Mouse (Mus musculus): ENCODE measurements around the gene Fstl3. TPM values are rescaled to one million over a fixed set of nuclear protein-coding genes. Genes with fewer than 3 reads are reported as not detected.

Gene Fstl3
- polyA plus RNA-seq, 1 experiment from 2014 or later, result 0.63 TPM

- DNase-seq (peak; percentile 15), ATAC-seq (no peak)
- H3K9ac ChIP-seq (replicated peaks), result no peak overlapping the region
- H3K4me2 ChIP-seq (ENCODE audit: low read depth, low read length), result no peak overlapping the region
- TF ChIP-seq EP300 (IDR thresholded peaks at IDR 0.05; ENCODE audit: low read depth) (no peak), CTCF (IDR thresholded peaks at IDR 0.05; ENCODE audit: low read depth) (peak; percentile 47)
- peaks cover 6% of the 10 kb centered on the region; the same call in 1 of the 2 replicates for H3K27me3 ChIP-seq (ENCODE audit: insufficient read depth, low read length)
- no peak overlapping the region for H3K27ac ChIP-seq (ENCODE audit: low read depth)
- H3K4me1 ChIP-seq (ENCODE audit: insufficient read depth), result peaks cover 13% of the 10 kb centered on the region
- H3K9me3 ChIP-seq (ENCODE audit: low read length), result 0 out of 2 replicates have a peak, but pooled peaks cover 4% of the 10 kb centered on the region
- H3K4me3 ChIP-seq (ENCODE audit: low read depth, low read length), result no peak overlapping the region
- H3K36me3 ChIP-seq (replicated peaks; ENCODE audit: insufficient read depth, low read length), result no peaks in the 10 kb centered on the region
- 91% methylated on average over 3 of the region's 3 CpGs for WGBS (ENCODE audit: insufficient replicate concordance)
Observed at GRCm38 (mm10) chr10:79772320-79772719, 4.8 kb upstream of the Fstl3 start.

- no peak overlapping the region for H3K4me2 ChIP-seq (ENCODE audit: low read depth, low read length)
- TF ChIP-seq CTCF (IDR thresholded peaks at IDR 0.05; ENCODE audit: low read depth) (no peak), EP300 (IDR thresholded peaks at IDR 0.05; ENCODE audit: low read depth) (no peak)
- 67% methylated on average over 2 of the region's 2 CpGs for WGBS (ENCODE audit: insufficient replicate concordance)
- H3K36me3 ChIP-seq (replicated peaks; ENCODE audit: insufficient read depth, low read length), result no peaks in the 10 kb centered on the region
- no peak overlapping the region for H3K9ac ChIP-seq (replicated peaks)
- ATAC-seq, result peak; percentile 37
- no peak overlapping the region for H3K4me3 ChIP-seq (ENCODE audit: low read depth, low read length)
- peaks cover 14% of the 10 kb centered on the region for H3K27me3 ChIP-seq (ENCODE audit: insufficient read depth, low read length)
- 0 out of 2 replicates have a peak, but pooled peaks cover 4% of the 10 kb centered on the region for H3K9me3 ChIP-seq (ENCODE audit: low read length)
- DNase-seq, result peak; percentile 13
- no peak overlapping the region for H3K27ac ChIP-seq (ENCODE audit: low read depth)
- peaks cover 10% of the 10 kb centered on the region for H3K4me1 ChIP-seq (ENCODE audit: insufficient read depth)
Observed at GRCm38 (mm10) chr10:79773208-79773607, 3.9 kb upstream of the Fstl3 start.

- peak; percentile 15 for DNase-seq
- Histone ChIP-seq H3K4me3 (ENCODE audit: low read depth, low read length) (no peak overlapping the region), H3K27ac (ENCODE audit: low read depth) (no peak overlapping the region), H3K27me3 (ENCODE audit: insufficient read depth, low read length) (peaks cover 28% of the 10 kb centered on the region), H3K4me2 (ENCODE audit: low read depth, low read length) (no peak overlapping the region), H3K9me3 (ENCODE audit: low read length) (0 out of 2 replicates have a peak, but pooled peaks cover 4% of the 10 kb centered on the region), H3K4me1 (ENCODE audit: insufficient read depth) (peaks cover 7% of the 10 kb centered on the region), H3K36me3 (replicated peaks; ENCODE audit: insufficient read depth, low read length) (no peaks in the 10 kb centered on the region), H3K9ac (replicated peaks) (no peak overlapping the region)
- ATAC-seq, result no peak
- WGBS (ENCODE audit: insufficient replicate concordance), result 68% methylated on average over 5 of the region's 5 CpGs
- TF ChIP-seq CTCF (IDR thresholded peaks at IDR 0.05; ENCODE audit: low read depth) (peak; percentile 55), EP300 (IDR thresholded peaks at IDR 0.05; ENCODE audit: low read depth) (no peak)
Observed at GRCm38 (mm10) chr10:79774486-79775279, 2.4 kb upstream of the Fstl3 start.

GRCm38 (mm10) chr10:79778006-79778405, 934 bp downstream of the Fstl3 start:
- Histone ChIP-seq H3K36me3 (replicated peaks; ENCODE audit: insufficient read depth, low read length) (no peaks in the 10 kb centered on the region), H3K9me3 (ENCODE audit: low read length) (no peaks in the 10 kb centered on the region), H3K4me3 (ENCODE audit: low read depth, low read length) (no peak overlapping the region), H3K4me2 (ENCODE audit: low read depth, low read length) (peak overlapping the region; percentile 73), H3K27me3 (ENCODE audit: insufficient read depth, low read length) (peaks cover 37% of the 10 kb centered on the region), H3K27ac (ENCODE audit: low read depth) (no peak overlapping the region), H3K4me1 (ENCODE audit: insufficient read depth) (peaks cover 26% of the 10 kb centered on the region), H3K9ac (replicated peaks) (no peak overlapping the region)
- ATAC-seq (no peak), DNase-seq (no peak)
- TF ChIP-seq CTCF (IDR thresholded peaks at IDR 0.05; ENCODE audit: low read depth) (no peak), EP300 (IDR thresholded peaks at IDR 0.05; ENCODE audit: low read depth) (no peak)
- 27% methylated on average over 15 of the region's 15 CpGs for whole genome bisulfite sequencing (ENCODE audit: insufficient replicate concordance)

GRCm38 (mm10) chr10:79779193-79779592, 2.1 kb downstream of the Fstl3 start:
- no peak overlapping the region for H3K27ac ChIP-seq (ENCODE audit: low read depth)
- WGBS (ENCODE audit: insufficient replicate concordance), result 52% methylated on average over 2 of the region's 2 CpGs
- no peak overlapping the region for H3K9ac ChIP-seq (replicated peaks)
- ATAC-seq (no peak), DNase-seq (no peak)
- H3K4me3 ChIP-seq (ENCODE audit: low read depth, low read length), result no peak overlapping the region
- H3K36me3 ChIP-seq (replicated peaks; ENCODE audit: insufficient read depth, low read length), result no peaks in the 10 kb centered on the region
- H3K4me2 ChIP-seq (ENCODE audit: low read depth, low read length), result no peak overlapping the region
- no peaks in the 10 kb centered on the region for H3K9me3 ChIP-seq (ENCODE audit: low read length)
- peaks cover 39% of the 10 kb centered on the region for H3K27me3 ChIP-seq (ENCODE audit: insufficient read depth, low read length)
- TF ChIP-seq EP300 (IDR thresholded peaks at IDR 0.05; ENCODE audit: low read depth) (no peak), CTCF (IDR thresholded peaks at IDR 0.05; ENCODE audit: low read depth) (no peak)
- H3K4me1 ChIP-seq (ENCODE audit: insufficient read depth), result peaks cover 26% of the 10 kb centered on the region

GRCm38 (mm10) chr10:79779784-79780663, 3.0 kb downstream of the Fstl3 start:
- H3K9ac ChIP-seq (replicated peaks), result no peak overlapping the region; the same call in 1 of the 2 replicates
- TF ChIP-seq CTCF (IDR thresholded peaks at IDR 0.05; ENCODE audit: low read depth), result peak; percentile 90
- no peak for TF ChIP-seq EP300 (IDR thresholded peaks at IDR 0.05; ENCODE audit: low read depth)

More at GRCm38 (mm10) chr10:79779784-79780663, 3.0 kb downstream of the Fstl3 start:
- Histone ChIP-seq H3K36me3 (replicated peaks; ENCODE audit: insufficient read depth, low read length) (no peaks in the 10 kb centered on the region), H3K9me3 (ENCODE audit: low read length) (no peaks in the 10 kb centered on the region), H3K4me1 (ENCODE audit: insufficient read depth) (peaks cover 26% of the 10 kb centered on the region), H3K4me3 (ENCODE audit: low read depth, low read length) (peak overlapping the region; percentile 49), H3K4me2 (ENCODE audit: low read depth, low read length) (peak overlapping the region; percentile 79), H3K27me3 (ENCODE audit: insufficient read depth, low read length) (peaks cover 44% of the 10 kb centered on the region), H3K27ac (ENCODE audit: low read depth) (peak overlapping the region; percentile 23)
- 5% methylated on average over 55 of the region's 55 CpGs for WGBS (ENCODE audit: insufficient replicate concordance)
- ATAC-seq (peak; percentile 87), DNase-seq (peak; percentile 98)

Data from liver, postnatal 0 days (tissue).